Mouse (Mus musculus): Measurements from ENCODE around the gene Greb1. TPM values are rescaled to one million over a fixed set of nuclear protein-coding genes. Genes with fewer than 3 reads are reported as not detected.
"Not testable (repeated sequence)": the region's sequence is repeated elsewhere in the genome, so short reads cannot be mapped to it uniquely, and the experiment has no call there.

The Greb1 gene
- total RNA-seq, 4 experiments from 2014 or later = 0.78 to 1.5 (median 1.0) TPM

DNA sequence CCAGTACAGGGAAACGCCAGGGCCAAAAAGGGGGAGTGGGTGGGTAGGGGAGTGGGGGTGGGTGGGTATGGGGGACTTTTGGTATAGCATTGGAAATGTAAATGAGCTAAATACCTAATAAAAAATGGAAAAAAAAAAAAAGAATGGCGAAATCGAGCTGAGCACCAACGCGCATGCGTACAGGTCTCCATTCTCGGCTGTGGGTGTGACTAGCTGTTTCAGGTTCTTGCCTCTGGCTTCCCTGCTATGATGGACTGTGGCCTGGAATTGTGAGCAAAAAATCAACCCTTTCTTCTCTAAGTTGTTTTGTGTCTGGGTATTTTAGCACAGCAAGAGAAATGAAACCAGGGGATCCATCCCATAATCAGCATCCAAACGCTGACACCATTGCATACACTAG lies 105.4 kb downstream of the Greb1 start:
- not testable (repeated sequence) for DNase-seq (ENCODE audit: low spot score in 2 of 2)

DNA sequence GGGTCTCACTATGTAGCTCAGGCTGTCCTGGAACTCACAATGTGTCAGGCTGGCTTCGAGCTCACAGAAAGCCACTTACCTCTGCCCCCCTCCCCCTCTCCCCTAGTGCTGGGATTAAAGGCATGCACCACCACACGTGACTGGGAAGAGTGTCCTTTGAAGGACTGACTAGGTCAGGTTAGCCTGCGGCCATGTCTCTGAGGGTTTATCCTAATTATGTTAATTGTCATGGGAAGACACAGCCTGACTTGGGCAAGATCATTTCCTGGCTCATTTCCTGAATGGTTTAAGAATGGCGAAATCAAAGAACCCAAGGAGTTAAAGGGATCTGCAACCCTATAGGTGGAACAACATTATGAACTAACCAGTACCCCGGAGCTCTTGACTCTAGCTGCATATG lies 105.9 kb downstream of the Greb1 start:
- DNase-seq (ENCODE audit: low spot score in 2 of 2) = no peak

DNA sequence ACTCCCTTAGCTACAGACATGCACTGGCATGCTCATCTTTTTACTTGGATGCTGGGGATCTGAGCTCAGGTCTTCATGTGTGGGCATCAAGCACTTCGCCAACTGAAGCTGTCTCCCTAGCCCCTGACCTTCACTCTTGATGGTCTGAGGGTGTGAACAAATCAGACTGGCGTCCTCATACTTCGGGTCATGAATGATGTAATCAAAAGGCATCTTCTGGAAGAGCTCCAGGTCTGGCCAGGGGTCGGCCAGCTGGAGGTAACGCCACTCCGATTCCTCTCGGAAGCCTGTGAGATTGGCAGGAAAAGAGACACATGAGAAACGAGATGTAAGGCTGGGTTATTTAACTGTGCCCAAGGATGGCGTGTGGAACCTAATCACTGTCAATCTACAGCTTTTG lies 110.1 kb downstream of the Greb1 start:
- no peak for DNase-seq (ENCODE audit: low spot score in 2 of 2)

DNA sequence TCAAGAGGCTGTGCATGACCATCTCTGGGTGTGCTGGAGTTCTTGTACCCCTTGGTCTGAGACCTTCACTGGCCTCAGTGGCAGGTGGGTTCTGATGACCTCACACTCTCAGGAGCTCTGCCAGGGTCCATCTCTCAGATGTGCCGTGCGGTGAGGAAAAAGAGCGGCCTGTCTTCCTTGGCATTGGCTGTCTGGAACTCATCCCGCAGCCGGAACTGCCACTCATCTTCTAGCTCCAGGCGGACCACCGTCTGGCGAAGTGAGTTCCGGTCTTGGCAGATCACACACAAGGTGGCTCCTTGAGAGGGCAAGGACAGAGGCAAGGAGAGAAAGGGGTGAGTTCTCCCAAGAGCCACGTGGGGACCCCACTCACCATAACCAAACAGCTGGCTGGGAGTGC lies 128.4 kb downstream of the Greb1 start:
- no peak for DNase-seq (ENCODE audit: low spot score in 2 of 2)

DNA sequence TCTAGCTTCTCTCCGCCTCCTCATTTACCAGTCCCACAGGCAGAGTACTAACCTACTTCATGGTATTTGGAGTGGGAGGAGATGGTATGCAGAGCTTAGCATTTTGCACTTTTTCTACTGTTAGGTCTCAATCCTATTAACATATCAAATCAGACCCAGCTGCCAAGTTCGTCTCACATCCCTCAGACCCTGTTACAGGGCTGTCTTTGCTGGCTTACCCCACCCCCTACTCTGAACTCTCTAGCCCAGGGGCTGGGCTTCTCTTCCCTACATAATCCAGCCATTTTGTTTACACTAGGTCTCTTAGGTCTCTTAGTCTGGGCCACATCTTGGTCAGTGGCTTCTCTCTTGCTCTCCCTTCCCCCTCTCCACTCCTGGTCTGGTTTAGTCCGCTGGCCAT lies 131.5 kb downstream of the Greb1 start:
- DNase-seq (ENCODE audit: low spot score in 2 of 2) = no peak

DNA sequence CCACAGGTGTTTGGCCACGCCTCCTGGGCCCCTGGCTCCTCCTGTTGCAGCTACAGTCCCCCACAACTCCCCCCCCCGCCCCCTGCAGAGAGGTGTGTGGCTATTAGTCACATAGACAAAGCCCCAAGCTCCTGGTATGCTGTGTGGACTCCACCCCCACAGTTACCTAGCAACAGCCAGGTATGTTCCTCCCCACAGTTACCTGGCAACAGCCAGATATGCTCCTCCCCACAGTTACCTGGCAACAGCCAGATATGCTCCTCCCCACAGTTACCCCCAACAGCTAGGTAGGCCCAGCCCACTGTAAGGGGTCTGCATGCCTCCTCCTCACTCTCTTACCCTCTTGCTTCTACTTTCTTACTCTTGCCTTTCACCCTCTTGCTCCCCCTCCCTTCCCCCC lies 135.7 kb downstream of the Greb1 start:
- DNase-seq (ENCODE audit: low spot score in 2 of 2) = no peak

DNA sequence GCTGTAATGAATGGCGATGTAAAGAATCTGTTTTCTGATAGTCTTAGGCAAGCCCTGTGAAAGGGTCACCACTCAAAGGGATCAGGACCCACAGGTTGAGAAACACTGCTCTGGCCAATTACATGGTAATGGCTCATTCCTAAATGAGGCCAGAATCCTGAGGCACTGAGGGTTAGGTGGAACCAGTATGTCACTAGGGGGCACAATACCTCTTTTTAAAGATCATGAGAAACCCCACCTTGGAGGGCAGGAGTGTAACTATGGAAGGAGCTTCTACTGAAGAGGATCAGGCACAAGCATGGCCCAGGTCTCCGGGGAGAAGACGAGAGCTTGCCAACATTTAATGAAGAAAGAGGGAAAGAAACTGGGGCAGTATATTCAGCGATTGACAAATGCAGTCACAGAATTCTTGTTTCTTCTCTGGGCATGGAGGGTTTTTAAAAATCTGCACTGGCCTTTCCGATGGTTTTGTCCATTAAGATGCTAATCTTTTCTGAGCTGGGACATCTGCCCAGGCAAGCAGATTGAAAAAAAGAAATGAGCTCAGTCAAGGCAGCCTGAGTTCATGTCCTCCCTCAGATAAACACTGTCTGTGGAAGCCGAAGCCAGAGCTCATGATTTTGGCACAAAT lies 137.6 kb downstream of the Greb1 start:
- peak; percentile 46 to 73 for DNase-seq (ENCODE audit: low spot score in 2 of 2)

DNA sequence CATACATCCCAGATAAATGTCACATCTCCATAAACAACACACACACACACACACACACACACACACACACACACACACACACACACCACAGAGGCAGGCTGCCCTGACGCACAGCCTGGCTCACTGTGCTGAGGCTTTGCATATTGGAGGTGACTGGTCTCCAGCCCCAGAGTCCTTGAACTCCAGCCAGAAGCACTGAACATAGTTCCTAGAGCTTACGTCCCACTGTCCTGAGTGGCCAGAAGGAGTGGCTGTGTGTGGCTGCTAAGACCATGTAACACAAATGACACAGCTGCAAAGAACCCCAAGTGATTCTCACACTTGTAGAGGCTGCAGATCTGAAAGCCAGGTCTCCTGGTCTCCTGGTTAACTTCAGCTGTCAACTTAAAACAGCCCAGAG lies 138.8 kb downstream of the Greb1 start:
- no peak for DNase-seq (ENCODE audit: low spot score in 2 of 2)

DNA sequence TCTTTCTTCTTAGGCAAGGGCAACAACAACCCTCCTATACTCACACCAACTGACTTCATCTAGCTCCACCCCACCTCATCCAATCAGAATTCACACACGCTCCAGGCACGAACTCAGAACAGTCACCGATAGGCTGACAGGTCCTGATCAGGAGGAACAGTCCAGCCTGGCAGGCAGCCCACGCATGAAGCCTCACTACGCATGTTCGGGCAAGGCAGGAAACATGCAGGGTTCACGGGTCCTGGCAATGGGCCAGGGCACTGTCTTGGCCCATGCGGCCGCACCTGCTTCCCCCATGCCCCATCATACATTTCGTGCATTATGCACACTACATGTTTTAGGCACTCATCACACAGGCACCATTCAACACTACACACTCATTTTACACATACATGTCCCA lies 139.2 kb downstream of the Greb1 start:
- DNase-seq (ENCODE audit: low spot score in 2 of 2) = no peak

DNA sequence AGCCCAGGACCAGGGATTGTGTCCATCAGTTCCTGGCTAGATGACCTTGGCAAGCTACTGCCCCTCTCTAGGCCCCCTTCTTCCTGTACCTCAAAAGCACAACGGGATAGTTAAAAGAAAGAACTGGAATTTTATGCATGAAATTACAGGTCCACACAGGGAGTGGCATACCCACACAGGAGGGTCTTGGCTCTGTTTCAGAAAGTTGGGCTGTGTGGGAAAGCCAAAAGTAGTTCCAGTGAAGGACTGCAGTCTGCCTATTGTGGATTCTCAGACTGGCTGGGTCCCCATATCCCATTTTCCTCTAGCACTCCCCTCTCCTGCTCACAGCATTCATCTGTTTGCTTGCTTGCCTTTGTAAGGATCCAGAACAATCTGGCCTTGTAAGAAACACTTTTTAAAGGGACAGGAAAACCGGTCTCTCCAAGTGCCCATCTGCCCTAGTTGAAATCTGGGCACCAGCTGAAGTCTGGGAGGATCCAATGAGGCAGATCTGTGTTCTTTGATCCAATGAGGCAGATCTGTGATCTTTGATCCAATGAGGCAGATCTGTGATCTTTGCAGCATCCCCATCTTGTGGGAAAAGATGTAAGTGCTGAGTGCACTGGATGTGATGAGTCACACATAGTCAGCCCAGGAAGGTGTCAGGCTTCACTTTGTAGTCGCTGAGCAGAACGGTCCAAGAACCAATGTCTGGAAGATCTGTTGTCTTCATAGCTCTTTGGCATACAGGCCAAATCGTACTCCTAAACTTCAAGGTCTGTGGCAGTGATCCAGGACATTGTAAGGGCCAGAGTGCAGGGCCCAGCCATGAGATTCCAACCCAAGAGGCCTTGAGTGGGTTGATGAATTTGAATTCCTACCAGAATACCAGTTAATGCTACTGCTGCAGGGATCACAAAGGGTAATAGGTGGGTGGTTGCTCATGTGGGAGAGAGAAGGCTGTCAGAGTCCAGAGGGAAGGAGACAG lies 143.5 kb downstream of the Greb1 start:
- peak; percentile 58 to 62 for DNase-seq (ENCODE audit: low spot score in 2 of 2)

DNA sequence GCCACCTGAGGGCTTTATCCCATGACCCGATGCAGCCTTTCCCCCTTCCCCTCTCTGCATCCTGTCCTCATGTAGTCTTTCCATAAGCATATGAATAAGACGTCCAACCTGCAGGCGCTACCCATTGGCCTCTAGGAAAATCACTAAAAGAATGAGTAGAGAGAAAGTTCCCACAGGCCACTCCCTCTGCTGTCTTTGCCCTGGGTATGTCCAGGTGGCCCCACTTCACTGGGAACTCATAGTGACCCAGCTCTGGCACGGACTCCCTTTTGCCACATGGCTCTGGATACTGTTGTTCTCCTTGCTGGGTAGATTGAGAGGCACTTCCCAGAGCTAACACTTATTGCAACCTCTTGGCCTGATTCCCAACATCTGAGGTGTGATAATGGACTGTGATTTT lies 145.1 kb downstream of the Greb1 start:
- DNase-seq (ENCODE audit: low spot score in 2 of 2) = no peak

DNA sequence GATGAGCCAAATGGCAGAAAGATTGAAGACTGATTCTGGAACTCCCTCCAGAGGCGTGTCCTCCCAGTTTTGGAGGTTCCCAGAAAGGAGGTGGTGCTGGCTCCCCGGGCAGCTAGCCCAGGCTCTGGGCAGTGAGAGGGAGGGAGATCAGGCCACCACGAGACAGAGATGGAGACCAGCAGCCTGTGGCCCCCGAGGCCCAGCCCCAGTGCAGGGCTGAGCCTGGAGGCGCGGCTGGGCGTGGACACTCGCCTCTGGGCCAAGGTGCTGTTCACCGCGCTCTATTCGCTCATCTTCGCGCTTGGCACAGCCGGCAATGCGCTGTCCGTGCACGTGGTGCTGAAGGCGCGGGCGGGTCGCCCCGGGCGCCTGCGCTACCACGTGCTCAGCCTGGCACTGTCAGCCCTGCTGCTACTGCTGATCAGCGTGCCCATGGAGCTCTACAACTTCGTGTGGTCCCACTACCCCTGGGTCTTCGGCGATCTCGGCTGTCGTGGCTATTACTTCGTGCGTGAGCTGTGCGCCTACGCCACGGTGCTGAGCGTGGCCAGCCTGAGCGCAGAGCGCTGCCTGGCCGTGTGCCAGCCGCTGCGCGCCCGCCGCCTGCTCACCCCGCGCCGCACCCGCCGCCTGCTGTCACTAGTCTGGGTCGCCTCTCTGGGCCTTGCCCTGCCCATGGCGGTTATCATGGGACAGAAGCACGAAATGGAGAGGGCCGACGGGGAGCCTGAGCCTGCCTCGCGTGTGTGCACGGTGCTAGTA lies 147.2 kb downstream of the Greb1 start, which contains the start of gene Ntsr2:
Ntsr2 (plus strand) TSS at position 51 of the 762 bp plus-strand sequence.
- peak; percentile 55 to 69 for DNase-seq (ENCODE audit: low spot score in 2 of 2)

DNA sequence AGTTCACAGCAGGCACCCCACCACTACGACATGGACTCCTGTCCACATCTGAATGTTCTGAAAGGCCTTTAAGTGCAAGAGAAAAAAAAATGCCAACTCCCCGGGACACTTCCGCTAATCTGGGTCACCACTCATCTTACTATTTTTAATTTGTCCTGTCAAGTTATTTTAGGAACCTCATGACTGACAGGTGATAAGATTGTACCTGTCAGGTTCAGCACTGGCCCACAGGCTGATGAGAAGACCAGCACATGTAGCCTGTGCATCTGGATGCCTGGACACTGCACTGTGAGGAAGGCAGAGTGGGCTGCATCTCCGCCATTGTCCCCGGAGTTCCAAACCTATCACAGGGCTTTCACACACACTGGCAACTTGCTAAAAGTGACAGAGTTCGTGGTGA lies 150.9 kb downstream of the Greb1 start:
- DNase-seq (ENCODE audit: low spot score in 2 of 2) = no peak

DNA sequence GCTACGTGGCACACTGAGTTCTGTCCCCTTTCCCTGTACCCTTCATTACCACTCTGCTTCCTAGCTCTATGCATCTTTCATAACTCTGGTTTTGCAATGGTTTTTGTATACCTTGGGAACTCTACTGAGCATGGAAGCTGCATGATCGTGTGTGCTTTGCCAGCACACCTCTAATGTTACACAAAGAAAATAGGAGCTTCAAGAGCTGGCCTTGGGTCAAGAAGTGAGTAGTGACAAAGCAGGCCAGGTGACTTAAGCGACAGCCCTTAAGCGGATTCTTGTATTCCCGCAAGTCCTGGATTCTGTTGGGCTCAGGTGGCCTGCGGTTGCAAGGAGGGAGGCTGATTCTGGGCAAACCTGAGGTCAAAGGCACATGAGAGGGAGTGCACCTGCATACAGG lies 152.4 kb downstream of the Greb1 start:
- no peak for DNase-seq (ENCODE audit: low spot score in 2 of 2)

DNA sequence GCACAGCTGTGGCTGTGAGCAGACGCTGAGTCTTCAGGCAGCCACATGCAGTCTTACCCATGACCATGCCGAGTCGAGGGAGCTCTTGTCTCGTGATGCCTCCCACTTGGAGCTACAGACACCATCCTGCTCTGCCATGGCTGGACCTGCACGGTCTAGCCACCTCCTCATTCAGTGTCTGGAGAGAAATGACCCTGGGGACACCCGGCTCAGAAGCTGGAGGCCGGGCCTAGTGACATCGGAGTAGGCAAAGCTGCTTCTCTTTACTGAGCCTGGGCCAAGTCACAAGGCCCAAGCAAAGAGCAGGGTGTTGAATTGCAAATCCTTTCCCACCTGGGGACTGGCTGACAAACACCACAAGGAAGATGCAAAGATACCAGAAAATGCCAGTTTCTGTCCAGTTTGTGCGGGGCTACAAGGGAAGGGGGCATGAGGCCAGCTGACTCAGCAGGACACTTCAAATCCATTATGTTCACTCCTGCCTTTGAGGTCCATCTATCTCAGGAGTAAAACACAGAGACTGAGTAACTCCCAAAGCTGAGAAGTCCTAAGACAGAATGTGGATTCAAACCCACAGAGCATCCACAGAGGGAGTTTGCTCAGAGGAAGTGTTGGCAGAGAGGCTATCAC lies 153.8 kb downstream of the Greb1 start:
- DNase-seq (ENCODE audit: low spot score in 2 of 2) = no peak

DNA sequence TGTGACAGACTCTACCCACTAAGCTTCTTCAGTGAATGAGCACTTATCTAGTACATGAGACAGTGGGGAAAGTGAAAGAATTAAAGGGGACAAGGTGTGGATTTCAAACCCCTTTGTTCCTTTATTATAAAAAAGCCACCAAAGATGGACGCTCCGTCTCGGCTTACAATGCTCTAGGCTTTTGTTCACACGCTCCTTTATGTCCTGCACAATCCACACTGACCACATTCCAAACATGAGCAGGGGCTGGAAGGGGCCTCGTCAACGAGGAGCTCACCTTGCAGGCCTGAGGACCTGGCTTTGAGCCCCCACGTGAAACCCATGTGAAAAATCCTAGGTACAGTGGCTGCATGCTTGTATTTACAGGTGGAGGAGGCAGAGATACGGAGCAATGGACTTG lies 156.0 kb downstream of the Greb1 start:
- no peak for DNase-seq (ENCODE audit: low spot score in 2 of 2)

DNA sequence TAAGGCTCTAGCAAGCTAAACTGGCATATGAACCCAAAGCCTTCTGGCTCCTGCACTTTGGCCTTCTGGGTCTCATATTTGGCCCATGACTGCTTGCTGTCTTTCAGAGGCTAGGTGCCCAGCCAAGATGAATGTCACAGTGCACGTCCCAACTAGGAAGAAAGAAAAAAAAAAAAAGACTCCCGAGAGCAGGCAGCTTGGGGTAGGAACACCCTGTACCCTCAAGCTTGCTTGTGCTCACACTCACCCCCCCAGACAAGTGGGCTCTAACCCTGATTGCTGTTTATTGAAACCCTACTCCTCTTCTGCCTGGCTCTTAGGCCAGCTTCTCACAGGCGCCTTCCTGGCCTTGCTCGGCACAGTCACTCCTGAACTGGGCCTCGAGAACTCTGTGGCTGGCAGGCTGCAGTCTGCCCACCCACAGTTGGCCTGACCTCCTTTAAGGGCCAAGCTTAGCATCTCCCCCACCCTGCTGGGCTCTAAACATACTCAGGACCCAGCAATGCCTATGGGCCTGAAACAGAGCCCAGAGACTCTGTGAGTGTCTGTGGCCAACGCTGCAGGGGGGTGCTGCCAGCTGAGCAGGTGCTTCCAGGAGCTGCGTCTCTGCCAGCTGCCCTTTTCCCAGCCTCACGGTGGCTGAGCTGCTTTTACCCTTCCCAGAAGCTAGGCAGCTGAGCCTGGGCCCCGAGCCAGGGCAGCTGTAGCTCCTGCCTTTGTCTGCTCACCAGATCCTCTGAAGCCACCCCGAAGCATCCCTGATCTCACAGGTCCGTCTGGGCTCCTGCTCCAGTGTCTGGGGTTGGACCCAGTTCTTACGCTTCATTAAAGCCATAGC lies 157.0 kb downstream of the Greb1 start:
- DNase-seq (ENCODE audit: low spot score in 2 of 2) = peak in 1 of 2 experiments; percentile 34

DNA sequence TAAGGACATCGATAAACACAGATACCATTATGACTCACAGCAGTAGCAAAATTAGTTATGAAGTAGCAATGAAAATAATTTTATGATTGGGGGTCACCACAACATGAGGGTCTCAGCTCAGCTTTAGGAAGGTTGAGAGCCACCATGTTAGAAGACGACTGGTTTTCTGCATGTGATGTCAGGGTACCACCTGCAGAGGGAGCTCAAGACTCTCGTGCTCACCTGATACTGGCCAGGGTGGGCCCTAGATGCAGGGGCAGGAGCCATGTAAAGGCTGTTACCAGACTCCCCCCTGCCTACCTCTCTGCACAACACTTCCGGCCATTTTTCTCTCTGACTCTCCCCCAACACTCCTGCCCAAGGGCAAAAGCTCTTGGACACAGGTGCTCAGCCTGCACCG lies 158.7 kb downstream of the Greb1 start:
- DNase-seq (ENCODE audit: low spot score in 2 of 2) = no peak

DNA sequence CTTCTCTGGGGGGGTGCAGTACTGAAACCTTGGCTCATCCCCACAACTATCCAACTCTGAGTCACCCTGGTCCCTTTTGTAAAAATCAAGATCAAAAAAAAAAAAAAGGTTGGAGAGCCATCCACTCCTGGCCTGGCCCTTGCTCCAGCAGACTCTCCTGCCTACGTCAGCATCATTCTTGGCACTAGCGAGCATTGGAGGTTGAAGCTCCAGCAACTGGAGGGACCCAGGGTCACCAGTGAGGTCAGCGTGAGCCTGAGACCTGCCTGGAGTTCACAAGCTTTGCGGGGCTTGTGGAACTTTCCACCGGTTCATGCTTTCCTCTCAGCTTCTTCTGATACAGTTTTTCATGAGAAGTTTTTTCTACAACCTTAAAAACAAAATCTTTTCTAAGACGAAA lies 160.6 kb downstream of the Greb1 start:
- DNase-seq (ENCODE audit: low spot score in 2 of 2) = no peak

DNA sequence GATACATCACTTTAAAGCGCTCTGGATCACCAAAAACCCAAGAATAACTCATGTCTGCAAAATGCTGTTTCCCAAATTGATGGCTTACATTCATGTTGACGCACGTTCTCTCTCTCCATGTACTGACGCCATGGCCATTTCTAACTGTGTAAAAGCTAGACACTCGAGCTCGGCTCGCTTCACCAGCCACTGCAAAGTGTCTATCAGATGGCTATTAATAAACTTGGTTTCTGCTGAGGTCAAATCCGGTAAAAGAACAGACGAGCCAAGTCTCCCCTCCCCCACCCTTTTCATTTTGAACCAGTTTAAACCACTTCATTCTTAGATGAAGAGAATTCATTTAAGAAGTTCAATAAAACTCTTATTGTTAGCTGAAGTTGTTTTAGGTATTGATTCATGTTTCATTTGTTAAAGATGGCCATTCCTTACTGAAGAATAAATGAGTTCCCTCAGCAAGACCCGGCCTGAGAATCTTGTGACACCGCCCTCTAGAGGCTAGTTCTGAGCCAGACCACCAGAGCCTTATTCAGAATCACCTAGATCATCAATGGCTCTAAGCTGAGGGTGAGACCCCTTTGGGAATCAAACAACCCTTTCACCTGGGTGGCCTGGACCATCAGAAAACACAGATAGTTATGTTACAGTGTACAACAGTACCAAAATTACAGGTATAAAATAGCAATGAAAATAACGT lies 161.5 kb downstream of the Greb1 start:
- DNase-seq (ENCODE audit: low spot score in 2 of 2) = no peak

Measured in layer of hippocampus, adult 8-10 months (tissue).